Mouse (Mus musculus) ovary, postnatal 36 days (tissue): Measurements from ENCODE around the gene Dbnl.
"Not testable (repeated sequence)": the region's sequence is repeated elsewhere in the genome, so short reads cannot be mapped to it uniquely, and the experiment has no call there.

Experiments
- DNase-seq: peaks from one replicate; pipeline ENCODE4 v3.0.0; 2022; ENCODE audit warnings: low spot score, mixed read lengths

Gene Dbnl

GRCm38 (mm10) chr11:5795706-5796105 lies 7.4 kb downstream of the Dbnl start:
- DNase-seq = no peak

- no peak for DNase-seq
Measured at GRCm38 (mm10) chr11:5796939-5797338, 8.7 kb downstream of the Dbnl start.

DNA sequence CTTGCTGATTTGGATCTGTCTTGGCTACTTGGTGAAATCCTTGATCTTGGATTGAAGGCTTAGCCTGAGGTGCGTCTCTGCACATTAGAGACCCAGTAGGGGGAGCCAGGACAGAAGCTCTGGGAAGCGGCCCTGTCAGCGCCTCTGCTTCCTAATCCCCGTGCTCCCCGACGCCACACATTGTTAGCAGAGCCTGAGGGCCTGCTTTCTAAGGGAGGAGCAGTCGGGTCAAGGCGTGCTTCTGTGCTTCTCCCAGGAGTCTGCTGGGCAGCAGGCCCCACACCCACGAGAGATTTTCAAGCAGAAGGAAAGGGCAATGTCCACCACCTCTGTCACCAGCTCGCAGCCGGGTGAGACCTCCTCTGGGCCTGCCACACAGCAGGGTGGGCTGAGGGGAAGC lies 9.1 kb downstream of the Dbnl start:
- no peak for DNase-seq

DNA sequence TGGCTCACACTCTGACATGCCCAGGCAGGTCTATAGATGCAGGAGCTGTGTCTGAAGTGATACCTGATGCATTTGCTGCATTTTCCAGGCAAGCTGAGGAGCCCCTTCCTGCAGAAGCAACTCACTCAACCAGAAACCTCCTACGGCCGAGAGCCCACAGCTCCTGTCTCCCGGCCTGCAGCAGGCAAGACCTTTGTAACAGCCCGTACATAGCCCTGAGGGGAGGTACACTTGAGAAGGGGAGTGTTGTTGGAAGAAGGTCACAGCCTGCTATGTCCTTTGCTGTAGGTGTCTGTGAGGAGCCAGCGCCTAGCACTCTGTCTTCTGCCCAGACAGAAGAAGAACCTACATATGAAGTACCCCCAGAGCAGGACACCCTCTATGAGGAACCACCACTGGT lies 9.6 kb downstream of the Dbnl start:
- no peak for DNase-seq

- no peak for DNase-seq
Measured at GRCm38 (mm10) chr11:5799621-5800490, 11.6 kb downstream of the Dbnl start.

- no peak for DNase-seq
Measured at GRCm38 (mm10) chr11:5801511-5801910, 13.2 kb downstream of the Dbnl start.

DNA sequence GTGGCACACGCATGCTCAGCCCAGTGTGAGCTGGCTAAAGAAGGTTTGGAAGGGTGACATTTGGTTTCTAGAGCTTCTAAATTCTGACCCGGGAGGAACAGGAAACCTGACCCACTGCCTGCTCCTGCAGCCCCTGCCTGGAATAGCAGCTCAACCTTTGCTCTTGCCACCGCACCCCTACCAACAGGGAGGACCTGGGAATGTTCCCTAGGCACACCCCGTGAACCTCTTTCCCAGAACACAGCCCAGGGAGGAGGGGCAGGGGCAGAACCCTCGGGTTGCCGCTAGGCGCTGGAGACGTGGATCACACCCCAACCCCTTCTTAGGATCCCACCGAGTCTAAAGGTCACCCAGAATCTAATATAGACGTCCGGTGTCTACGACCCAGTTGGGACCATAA lies 13.7 kb downstream of the Dbnl start:
- no peak for DNase-seq

DNA sequence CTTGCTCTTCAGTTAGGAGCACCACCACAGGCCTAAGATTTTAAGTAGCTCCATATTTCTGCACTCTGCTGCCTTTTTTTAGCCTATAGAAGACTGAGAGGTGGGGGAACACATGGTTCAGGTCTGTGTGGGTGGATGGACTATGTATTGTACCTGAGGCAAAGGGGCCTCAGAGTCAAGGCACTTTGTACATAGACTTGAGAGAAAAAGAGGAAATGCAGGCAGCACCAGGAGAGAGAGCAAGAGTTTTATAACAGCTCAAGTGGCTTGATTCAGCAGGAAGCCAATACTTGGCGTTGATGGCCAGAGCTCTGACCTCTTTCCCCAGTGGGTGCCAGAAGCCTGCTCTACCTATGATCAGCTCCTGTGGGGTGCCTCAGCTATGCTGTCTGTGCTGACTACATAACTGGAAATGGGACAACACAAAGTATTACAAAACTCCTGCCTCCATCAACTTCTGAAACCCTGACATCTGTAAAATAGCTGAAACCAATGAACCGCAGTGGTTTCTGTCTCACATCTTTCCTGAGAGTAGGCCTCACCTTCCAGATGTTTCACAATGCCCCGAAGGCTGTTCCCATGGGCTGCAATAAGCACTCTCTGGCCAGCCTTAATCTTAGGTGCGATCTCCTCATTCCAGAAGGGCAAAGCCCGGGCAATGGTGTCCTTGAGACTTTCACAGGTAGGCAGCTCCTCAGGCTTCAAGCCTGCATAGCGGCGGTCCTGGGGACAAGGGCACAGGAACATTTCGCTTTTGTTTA lies 14.3 kb downstream of the Dbnl start:
- DNase-seq = no peak

- no peak for DNase-seq
Measured at GRCm38 (mm10) chr11:5803551-5803981, 15.3 kb downstream of the Dbnl start, which contains the start of gene Pgam2. Gene Pgam2 (minus strand): TSS chr11:5803733.

GRCm38 (mm10) chr11:5804174-5804573 lies 15.9 kb downstream of the Dbnl start:
- no peak for DNase-seq

DNA sequence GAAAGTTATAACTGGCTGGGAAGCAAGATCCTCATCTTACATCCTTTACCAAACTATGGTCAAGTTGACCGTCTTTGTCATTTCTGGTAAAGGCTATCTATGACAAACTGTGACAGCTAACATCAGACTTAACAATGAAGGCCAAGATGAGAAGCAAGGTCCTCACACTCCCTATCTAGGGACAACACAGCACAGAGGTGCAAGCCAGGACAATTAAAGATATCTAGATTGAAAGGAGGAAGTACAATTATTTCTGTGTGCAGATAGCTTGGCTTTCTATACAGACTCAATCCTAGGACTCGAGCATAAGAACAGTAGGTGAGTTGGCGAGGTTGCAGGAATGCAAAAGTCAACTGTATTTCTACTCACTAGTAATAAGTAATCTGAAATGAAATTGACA lies 17.4 kb downstream of the Dbnl start:
- DNase-seq = no peak

- DNase-seq = no peak
Measured at GRCm38 (mm10) chr11:5807956-5808355, 19.7 kb downstream of the Dbnl start.

GRCm38 (mm10) chr11:5809487-5809886 lies 21.2 kb downstream of the Dbnl start:
- DNase-seq = not testable (repeated sequence)

GRCm38 (mm10) chr11:5813381-5813780 lies 25.1 kb downstream of the Dbnl start:
- DNase-seq = no peak

DNA sequence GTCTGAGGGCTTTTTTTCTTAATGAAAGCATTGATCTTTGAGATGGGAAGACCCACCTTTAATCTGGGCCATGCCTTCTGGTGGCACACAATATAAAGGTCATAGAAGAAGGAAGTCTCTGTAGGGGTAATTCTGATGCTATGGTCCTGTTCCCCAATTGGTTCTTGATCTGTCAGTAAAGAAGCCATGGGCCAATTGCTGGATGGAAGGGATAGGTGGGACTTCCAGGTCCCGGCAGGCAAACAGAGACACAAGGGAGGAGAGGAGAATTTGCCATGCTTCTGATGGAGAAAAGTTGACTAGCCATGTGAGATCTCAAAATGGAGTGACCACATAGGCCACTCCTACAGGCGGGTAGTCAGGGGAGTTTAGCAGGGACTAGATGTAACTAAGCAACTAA lies 30.9 kb downstream of the Dbnl start:
- DNase-seq = no peak

- DNase-seq = no peak
Measured at GRCm38 (mm10) chr11:5825432-5825831, 37.1 kb downstream of the Dbnl start.

DNA sequence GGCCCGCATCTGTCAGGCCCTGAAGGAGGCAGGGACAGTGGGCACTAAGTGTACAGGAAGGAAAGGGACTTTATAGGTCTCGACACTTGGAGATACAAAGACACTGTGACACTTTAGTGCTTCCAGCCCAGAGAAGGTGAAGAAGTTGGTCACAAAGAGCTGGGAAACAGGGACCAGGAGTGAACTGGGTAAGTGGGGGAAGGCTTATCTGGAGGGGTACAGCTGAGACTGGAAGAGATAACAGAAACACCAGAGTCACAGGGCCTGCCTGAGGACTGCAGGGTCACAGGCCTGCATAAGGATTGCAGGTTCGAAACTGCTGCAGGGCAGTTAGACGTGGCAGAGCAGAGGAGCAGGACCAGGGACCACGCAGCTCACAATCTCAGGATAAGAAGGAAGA lies 39.6 kb downstream of the Dbnl start:
- no peak for DNase-seq

DNA sequence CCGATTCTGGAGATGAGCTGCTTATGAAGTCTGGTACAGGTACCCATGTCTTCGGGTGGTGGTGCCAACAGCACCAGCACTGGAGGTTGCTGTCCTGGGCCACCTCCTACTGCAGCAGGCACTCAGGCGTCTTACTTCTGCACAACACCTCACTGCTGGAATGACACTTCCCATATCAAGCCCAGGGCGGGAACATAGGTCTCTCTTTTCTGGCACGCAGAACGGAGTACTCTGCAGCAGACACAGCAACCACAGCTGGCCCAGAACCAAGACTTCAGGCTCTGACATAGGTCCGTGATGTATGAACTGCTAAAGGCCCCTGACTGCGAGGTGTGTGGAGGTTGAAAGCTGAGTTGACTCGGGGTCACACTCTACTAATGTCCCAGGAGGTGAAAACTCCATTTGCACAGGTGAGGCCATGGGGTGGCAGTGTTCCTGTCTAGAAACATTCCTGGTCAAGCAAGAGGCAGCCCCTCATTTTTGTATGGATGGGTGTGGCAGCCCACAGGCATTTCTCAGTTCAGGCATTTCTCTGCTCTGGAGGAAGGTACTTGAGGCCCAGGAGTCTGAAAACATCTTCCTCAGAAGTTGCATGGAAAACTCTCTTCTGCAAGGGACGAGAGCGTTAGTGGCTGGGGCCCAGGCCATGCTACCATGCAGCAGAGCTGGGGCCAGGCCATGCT lies 40.4 kb downstream of the Dbnl start:
- DNase-seq = no peak

DNA sequence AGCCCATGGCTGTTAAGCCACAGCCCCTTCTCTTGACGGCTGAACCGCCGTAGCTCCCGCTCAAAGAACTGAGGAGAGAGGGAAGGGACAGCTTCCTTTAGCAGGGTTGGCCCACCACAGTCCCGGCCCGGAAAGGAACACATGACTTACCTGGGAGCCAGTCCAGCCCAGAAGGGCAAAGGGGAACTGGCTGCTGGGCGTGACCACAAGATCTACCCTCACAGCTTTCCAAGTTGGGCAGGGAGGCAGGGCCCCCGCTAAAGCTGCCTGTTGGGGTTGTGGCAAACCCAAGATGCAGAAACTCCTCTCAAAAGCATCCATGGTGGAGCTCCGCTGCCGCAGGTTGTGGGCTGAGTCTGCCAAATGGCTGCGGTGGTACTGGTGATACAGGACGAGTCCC lies 41.0 kb downstream of the Dbnl start:
- DNase-seq = no peak

DNA sequence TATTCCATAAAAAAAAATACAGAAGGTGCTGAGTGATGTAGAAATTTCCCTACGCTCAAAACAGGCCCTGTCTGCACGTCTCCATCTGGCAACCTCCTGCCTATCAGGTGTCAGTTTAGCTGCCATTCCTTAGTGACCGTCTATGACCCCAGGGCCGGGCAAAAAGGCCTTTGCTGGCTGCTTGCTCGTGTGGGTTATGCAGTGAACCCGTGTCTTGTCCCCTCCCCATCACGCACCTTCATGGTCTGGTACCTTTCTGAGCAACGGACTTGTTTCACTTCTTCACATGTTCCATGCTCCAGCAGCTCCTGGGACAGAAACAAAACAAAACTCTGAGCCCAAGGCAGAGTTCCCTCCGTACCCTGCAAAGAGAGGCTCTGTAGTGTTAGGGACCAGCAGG lies 46.2 kb downstream of the Dbnl start:
- DNase-seq = no peak

DNA sequence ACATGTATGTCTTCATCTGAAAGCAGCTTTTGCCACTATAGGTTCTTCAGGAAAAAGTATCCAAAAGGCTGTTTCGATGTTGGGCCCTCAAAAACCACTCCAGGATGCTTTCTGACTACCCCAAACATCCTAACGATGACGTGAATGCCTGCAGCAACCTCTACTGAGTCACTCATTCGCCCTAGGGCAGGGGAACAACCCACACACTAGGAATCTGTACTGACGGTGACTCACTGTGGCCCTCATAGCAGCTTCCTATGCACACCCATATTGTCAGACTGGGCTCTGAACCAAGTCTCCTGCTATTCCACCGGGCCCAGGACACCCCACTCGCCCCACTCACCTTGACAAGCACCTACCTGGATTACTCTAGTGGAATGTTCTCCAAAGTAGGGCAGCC lies 46.8 kb downstream of the Dbnl start:
- no peak for DNase-seq

GRCm38 (mm10) chr11:5836126-5836525 lies 47.8 kb downstream of the Dbnl start:
- no peak for DNase-seq
